Comparison of ENCODE assay signal across 23 mouse cellular contexts in genomic region chr4:24577594-24577993, GRCm38 (mm10).
"Had no signal": no experiment of that assay in that cellular context is flagged by ENCODE, and none has a peak within 500 bp of the region (broad histone marks: within the 10 kb centered on the region; RNA-seq: fewer than 3 reads in every experiment).

No protein-coding gene starts in this region.

- H3K27ac ChIP-seq: intestine, embryonic 15.5 days; kidney, postnatal 0 days; layer of hippocampus, adult 2 months; limb, embryonic 12.5 days; limb, embryonic 15.5 days; midbrain, embryonic 12.5 days; neural tube, embryonic 13.5 days; stomach, postnatal 0 days had no signal

- H3K27me3 ChIP-seq: intestine, embryonic 15.5 days; limb, embryonic 12.5 days; limb, embryonic 15.5 days; midbrain, embryonic 12.5 days; neural tube, embryonic 13.5 days had no signal

- H3K9ac ChIP-seq: intestine, embryonic 15.5 days; limb, embryonic 12.5 days; limb, embryonic 15.5 days; midbrain, embryonic 12.5 days; neural tube, embryonic 13.5 days had no signal

- H3K36me3 ChIP-seq: intestine, embryonic 15.5 days; neural tube, embryonic 13.5 days had no signal

- H3K4me1 ChIP-seq: intestine, embryonic 15.5 days; limb, embryonic 12.5 days; limb, embryonic 15.5 days; midbrain, embryonic 12.5 days; neural tube, embryonic 13.5 days had no signal

- H3K9me3 ChIP-seq: intestine, embryonic 15.5 days; limb, embryonic 15.5 days; midbrain, embryonic 12.5 days; neural tube, embryonic 13.5 days had no signal

- ATAC-seq: intestine, embryonic 15.5 days; midbrain, embryonic 16.5 days had no signal

- H3K4me2 ChIP-seq: intestine, embryonic 15.5 days; limb, embryonic 12.5 days; limb, embryonic 15.5 days; midbrain, embryonic 12.5 days; neural tube, embryonic 13.5 days had no signal

- H3K4me3 ChIP-seq: intestine, embryonic 15.5 days; layer of hippocampus, adult 2 months; limb, embryonic 12.5 days; limb, embryonic 15.5 days; midbrain, embryonic 12.5 days; myocyte; neural tube, embryonic 13.5 days had no signal

- DNase-seq: kidney, adult 11 months; kidney, adult 8-10 months; kidney, postnatal 25 days; layer of hippocampus, adult 9-11 months; left cerebral cortex, postnatal 4 days; lung, adult 2 months; lung, postnatal 14 days; lung, postnatal 4 days; right cerebral cortex, postnatal 14 days; right cerebral cortex, postnatal 4 days; thymus, adult 2 months; thymus, postnatal 14 days; thymus, postnatal 4 days had no signal
